Mouse (Mus musculus) forebrain, embryonic 14.5 days (tissue): ENCODE results near the gene Gstp2. TPM values are rescaled to one million over a fixed set of nuclear protein-coding genes. Genes with fewer than 3 reads are reported as not detected.
A peak's percentile ranks its signal among the peaks of the same experiment; 100 is the strongest.
"Not testable (repeated sequence)": the region's sequence is repeated elsewhere in the genome, so short reads cannot be mapped to it uniquely, and the experiment has no call there.

Source experiments
- ATAC-seq: fragments of 200-750 bp; cut with Nextera tagmentation; 2 replicates; pipeline ENCODE4 v1.8.0; 2017; ENCODE audit warnings: mild to moderate bottlenecking, moderate library complexity
- DNase-seq: peaks from one replicate; pipeline ENCODE4 v3.0.0-alpha.2; 2015; ENCODE audit warnings: low spot score
- H3K27ac ChIP-seq: fragments of 300-500 bp; sonication (generic); 2 replicates; pipeline ENCODE4 v1.5.1; 2014; ENCODE audit warnings: low read depth, mild to moderate bottlenecking, control low read depth, low read length, moderate library complexity
- H3K27me3 ChIP-seq: fragments of 300-500 bp; sonication (generic); replicated peaks from 2 replicates; pipeline ENCODE4 v1.6.1; 2014; ENCODE audit warnings: low read length, control low read depth, mixed read lengths; ENCODE audit not compliant: control insufficient read depth, insufficient read depth
- H3K36me3 ChIP-seq: fragments of 300-500 bp; sonication (generic); 2 replicates; pipeline ENCODE4 v1.6.1; 2014; ENCODE audit warnings: low read length, control low read depth; ENCODE audit not compliant: control insufficient read depth, insufficient read depth
- H3K4me1 ChIP-seq: fragments of 300-500 bp; sonication (generic); 2 replicates; pipeline ENCODE4 v1.6.1; 2014; ENCODE audit warnings: antibody characterized with exemption, low read length, control low read depth; ENCODE audit not compliant: control insufficient read depth, insufficient read depth
- H3K4me2 ChIP-seq: fragments of 300-500 bp; sonication (generic); 2 replicates; pipeline ENCODE4 v1.6.1; 2014; ENCODE audit warnings: mild to moderate bottlenecking, control low read depth, low read length
- H3K4me3 ChIP-seq: fragments of 300-500 bp; sonication (generic); 2 replicates; pipeline ENCODE4 v1.5.1; 2014; ENCODE audit warnings: low read depth, low read length, control low read depth
- H3K9ac ChIP-seq: fragments of 300-500 bp; sonication (generic); 2 replicates; pipeline ENCODE4 v1.6.1; 2014; ENCODE audit warnings: mild to moderate bottlenecking, low read length, control low read depth, moderate library complexity
- H3K9me3 ChIP-seq: fragments of 300-500 bp; sonication (generic); replicated peaks from 2 replicates; pipeline ENCODE4 v1.6.1; 2016; ENCODE audit warnings: low read length, control low read depth, mixed read lengths; ENCODE audit not compliant: control insufficient read depth
- WGBS: fragments of 180-500 bp; shearing (Covaris S2); extraction: QIAGEN DNeasy Blood & Tissue Kit; methylation state at CpG from one replicate; pipeline ENCODE4 v1.1.7; 2014; 5-methylcytosine and 5-hydroxymethylcytosine counted together
- polyA plus RNA-seq: library from polyadenylated mRNA; unstranded; fragments of >200 nt; fragmentation: Nextera tagmentation; extraction: Ambion mirVana; gene quantifications from 2 replicates; pipeline ENCODE4 v1.2.1, GENCODE M21; 2014

Gstp2 gene
- polyA plus RNA-seq, 1 experiment from 2014 or later: 1.2 TPM

DNA sequence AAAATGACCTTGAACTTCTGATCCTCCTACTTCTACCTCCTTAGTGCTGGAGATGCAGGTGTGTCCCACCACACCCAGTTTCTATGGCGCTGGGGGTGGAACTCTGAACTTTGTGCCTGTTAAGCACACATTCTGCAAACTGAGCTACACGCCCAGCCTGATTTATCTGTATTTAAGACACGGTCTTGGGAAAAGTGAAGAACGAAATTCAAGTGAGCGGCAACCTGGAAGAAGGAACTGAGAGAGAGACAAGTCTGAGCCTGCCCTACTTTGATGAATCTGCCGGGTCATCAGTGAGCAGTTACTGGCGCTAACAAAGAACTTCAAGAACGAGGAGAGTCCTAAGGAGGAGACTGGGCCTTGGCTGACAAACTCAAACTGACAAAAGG lies 1.0 kb upstream of the Gstp2 start:
- no peak overlapping the region for H3K27ac ChIP-seq
- H3K27me3 ChIP-seq: no peaks in the 10 kb centered on the region
- H3K4me1 ChIP-seq: no peaks in the 10 kb centered on the region
- 84% methylated on average over 8 of the region's 8 CpGs for WGBS
- H3K4me2 ChIP-seq: no peak overlapping the region
- DNase-seq (no peak), ATAC-seq (no peak)
- no peaks in the 10 kb centered on the region for H3K36me3 ChIP-seq
- H3K9me3 ChIP-seq: no peaks in the 10 kb centered on the region
- no peak overlapping the region for H3K9ac ChIP-seq
- H3K4me3 ChIP-seq: no peak overlapping the region

DNA sequence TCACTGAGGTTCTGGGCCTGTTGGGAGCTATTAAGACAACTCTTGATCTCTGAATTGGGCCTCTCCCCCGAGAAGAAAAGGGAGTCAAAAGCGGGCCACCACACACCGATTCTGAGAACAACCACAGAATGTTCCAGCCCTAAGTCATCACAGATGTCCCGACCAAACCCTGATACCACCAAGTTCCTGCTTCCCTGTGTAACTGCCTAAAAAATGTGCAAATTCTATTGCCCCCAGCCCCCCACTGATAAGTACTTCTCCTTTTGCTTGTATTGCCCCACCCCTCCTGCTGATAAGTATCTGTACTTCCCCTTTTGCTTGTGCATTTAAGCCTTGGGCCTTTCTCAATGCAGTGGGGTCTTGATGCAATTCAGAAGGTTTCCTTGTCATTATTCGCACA lies 1.7 kb downstream of the Gstp2 start:
- not testable (repeated sequence) for ATAC-seq, H3K36me3 ChIP-seq, H3K4me3 ChIP-seq, H3K9me3 ChIP-seq, H3K27ac ChIP-seq, H3K27me3 ChIP-seq, H3K4me1 ChIP-seq, DNase-seq, H3K9ac ChIP-seq, H3K4me2 ChIP-seq
- 88% methylated on average over 5 of the region's 5 CpGs for WGBS

DNA sequence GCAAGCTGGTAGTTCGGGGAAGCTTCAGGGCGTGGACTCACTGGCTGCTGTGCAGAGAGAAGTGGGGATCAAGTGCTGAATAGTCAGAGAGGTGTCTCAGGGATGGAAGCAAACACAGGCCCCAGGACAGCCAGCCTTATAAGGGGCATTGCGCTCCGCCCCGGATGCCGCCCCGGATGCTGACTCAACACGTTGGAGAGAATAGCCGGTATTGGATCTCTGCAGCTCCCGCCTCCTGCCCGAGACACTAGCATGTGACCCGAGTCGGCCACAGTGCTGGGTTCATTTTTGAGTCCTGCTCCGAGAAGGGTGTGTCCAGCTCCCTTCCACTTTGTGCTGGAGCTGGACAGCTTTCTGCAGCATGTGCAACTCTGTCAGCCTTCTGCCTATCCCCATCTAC lies 3.7 kb downstream of the Gstp2 start:
- H3K27me3 ChIP-seq: no peaks in the 10 kb centered on the region
- DNase-seq (no peak), ATAC-seq (no peak)
- no peak overlapping the region for H3K4me3 ChIP-seq
- no peak overlapping the region for H3K9ac ChIP-seq
- H3K36me3 ChIP-seq: no peaks in the 10 kb centered on the region
- WGBS: 77% methylated on average over 14 of the region's 14 CpGs
- no peak overlapping the region for H3K27ac ChIP-seq
- H3K4me2 ChIP-seq: no peak overlapping the region
- peaks cover 2% of the 10 kb centered on the region; the same call in 1 of the 2 replicates for H3K4me1 ChIP-seq
- H3K9me3 ChIP-seq: no peaks in the 10 kb centered on the region

DNA sequence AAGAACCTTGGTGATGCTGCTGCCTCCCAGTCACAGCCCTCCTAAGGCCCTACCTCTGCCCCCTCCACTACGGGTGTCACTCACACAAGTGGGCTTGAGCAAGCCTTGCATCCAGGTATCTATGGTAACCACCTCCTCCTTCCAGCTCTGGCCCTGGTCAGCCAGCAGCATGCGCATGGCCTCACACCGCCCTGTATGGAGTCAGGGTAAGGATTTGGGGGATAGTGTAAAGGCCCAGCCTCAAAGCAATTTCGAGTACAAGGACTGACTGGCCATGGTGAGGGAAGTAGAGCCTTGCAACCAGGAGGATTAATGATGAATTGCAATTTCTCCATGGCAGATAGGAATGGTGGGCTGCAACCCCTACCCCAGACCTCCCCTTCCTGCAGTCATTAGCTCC lies 4.3 kb downstream of the Gstp2 start:
- H3K4me2 ChIP-seq, H3K36me3 ChIP-seq, ATAC-seq, H3K9ac ChIP-seq, H3K9me3 ChIP-seq, DNase-seq, H3K27me3 ChIP-seq, H3K4me3 ChIP-seq, H3K4me1 ChIP-seq, H3K27ac ChIP-seq: not testable (repeated sequence)
- WGBS: 84% methylated on average over 3 of the region's 4 CpGs

DNA sequence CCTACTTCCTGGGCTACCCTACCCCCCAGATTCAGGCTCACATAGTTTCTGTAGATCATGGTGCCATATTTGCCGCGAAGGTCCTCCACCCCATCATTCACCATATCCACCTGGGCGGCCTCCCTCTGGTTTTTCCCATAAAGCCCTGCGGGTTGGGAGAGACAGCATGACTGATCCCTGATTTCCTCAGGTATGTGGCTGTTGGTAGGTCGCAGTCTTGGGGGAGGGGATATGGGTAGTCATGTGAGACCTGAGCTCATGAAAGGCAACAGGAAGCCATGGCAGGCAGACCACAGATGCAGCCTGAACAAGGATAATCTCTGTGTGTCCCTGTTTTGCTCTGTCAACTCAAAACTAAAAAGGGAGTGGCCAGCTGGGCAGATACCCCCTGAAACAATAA lies 4.9 kb downstream of the Gstp2 start:
- H3K27me3 ChIP-seq, H3K9ac ChIP-seq, H3K36me3 ChIP-seq, DNase-seq, H3K4me2 ChIP-seq, H3K9me3 ChIP-seq, ATAC-seq, H3K27ac ChIP-seq, H3K4me1 ChIP-seq, H3K4me3 ChIP-seq: not testable (repeated sequence)
- WGBS: 86% methylated on average over 5 of the region's 5 CpGs

DNA sequence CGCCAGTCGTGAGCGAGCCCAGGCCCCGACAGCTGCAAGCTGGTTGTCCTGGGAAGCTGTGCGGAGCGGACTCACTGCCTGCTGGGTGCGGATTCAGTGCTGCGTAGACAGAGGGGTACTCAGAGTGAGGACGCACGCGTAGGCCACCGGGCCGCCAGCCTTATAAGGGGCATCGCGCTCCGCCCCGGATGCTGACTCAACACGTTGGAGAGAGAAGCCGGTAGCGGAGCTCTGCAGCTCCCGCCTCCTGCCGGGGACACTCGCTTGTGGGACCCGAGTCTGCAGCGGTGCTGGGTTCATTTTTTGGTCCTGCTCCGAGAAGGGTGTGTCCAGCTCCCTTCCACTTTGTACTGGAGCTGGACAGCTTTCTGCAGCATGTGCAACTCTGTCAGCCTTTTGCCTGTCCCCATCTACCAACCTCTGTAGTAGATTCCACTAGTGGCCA lies 8.0 kb downstream of the Gstp2 start, which contains the start of gene Gstp1:
Gene Gstp1, minus strand, starts transcription at position 198 of the 445 bp plus-strand sequence.
- H3K36me3 ChIP-seq: 0 out of 2 replicates have a peak, but pooled peaks cover 2% of the 10 kb centered on the region
- peak; percentile 84 for DNase-seq
- ATAC-seq: peak; percentile 91
- peak within 1 kb of the TSS; percentile 44; the same call in 1 of the 2 replicates for H3K27ac ChIP-seq
- WGBS: under 1% methylated on average over 26 of the region's 26 CpGs
- H3K4me2 ChIP-seq: peak within 1 kb of the TSS; percentile 67
- H3K4me3 ChIP-seq: peak within 1 kb of the TSS; percentile 55
- H3K27me3 ChIP-seq: no peaks in the 10 kb centered on the region
- H3K9ac ChIP-seq: peak within 1 kb of the TSS; percentile 77
- H3K9me3 ChIP-seq: no peaks in the 10 kb centered on the region
- H3K4me1 ChIP-seq: peaks cover 2% of the 10 kb centered on the region; the same call in 1 of the 2 replicates

DNA sequence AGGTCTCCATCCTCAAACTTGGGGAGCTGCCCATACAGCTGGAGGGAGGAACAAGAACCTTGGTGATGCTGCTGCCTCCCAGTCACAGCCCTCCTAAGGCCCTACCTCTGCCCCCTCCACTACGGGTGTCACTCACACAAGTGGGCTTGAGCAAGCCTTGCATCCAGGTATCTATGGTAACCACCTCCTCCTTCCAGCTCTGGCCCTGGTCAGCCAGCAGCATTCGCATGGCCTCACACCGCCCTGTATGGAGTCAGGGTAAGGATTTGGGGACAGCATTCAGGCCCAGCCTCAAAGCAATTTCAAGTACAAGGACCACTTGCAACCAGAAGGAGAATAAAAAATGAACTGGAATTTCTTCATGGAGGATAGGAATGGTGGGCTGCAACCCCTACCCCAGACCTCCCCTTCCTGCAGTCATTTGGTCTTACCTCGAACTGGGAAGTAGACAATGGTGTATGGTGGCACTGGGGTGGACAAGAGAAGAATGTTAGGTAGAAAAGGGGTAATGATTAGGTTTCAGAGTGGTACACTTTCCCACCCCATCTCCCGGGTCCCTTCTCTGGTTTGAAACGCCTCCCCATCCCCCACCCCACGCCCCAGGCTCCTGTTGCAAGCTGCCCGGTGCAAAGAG lies 8.6 kb downstream of the Gstp2 start:
- H3K9ac ChIP-seq: peak overlapping the region; percentile 77
- DNase-seq, H3K9me3 ChIP-seq, H3K27me3 ChIP-seq, H3K36me3 ChIP-seq, H3K4me1 ChIP-seq: not testable (repeated sequence)
- H3K27ac ChIP-seq: peak overlapping the region; percentile 44; the same call in 1 of the 2 replicates
- peak overlapping the region; percentile 67 for H3K4me2 ChIP-seq
- ATAC-seq: peak; percentile 36
- WGBS: 22% methylated on average over 7 of the region's 8 CpGs
- H3K4me3 ChIP-seq: peak overlapping the region; percentile 55

DNA sequence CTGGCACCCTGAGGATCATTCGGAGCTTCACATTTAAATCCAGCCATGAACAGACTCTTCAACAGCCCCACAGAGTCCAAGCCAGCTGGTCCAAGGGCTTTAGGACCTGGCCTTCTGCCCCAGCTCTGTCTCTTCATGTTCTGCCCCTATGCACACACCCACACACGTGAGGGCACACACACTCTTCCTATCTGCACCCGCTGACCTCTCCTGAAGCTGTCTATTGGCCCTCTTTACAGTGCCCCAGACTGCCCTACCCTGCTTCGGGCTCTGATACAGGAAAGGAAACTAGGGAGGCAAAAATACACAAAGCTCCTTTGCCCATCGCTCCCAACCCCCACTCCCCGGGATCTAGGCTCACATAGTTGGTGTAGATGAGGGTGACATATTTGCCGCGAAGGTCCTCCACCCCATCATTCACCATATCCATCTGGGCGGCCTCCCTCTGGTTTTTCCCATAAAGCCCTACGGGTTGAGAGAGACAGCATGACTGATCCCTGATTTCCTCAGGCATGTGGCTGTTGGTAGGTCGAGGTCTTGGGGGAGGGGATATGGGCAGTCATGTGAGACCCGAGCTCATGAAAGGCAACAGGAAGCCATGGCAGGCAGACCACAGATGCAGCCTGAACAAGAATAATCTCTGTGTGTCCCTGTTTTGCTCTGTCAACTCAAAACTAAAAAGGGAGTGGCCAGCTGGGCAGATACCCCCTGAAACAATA lies 9.3 kb downstream of the Gstp2 start:
- H3K4me2 ChIP-seq: 0 out of 2 replicates have a peak overlapping the region, but pooled peaks have one; percentile 3
- no peak for ATAC-seq
- no peak overlapping the region for H3K4me3 ChIP-seq
- no peak overlapping the region for H3K27ac ChIP-seq
- no peaks in the 10 kb centered on the region for H3K9me3 ChIP-seq
- H3K27me3 ChIP-seq: no peaks in the 10 kb centered on the region
- peaks cover 2% of the 10 kb centered on the region; the same call in 1 of the 2 replicates for H3K4me1 ChIP-seq
- H3K36me3 ChIP-seq: 0 out of 2 replicates have a peak, but pooled peaks cover 2% of the 10 kb centered on the region
- no peak for DNase-seq
- no peak overlapping the region for H3K9ac ChIP-seq
- 90% methylated on average over 12 of the region's 12 CpGs for WGBS

DNA sequence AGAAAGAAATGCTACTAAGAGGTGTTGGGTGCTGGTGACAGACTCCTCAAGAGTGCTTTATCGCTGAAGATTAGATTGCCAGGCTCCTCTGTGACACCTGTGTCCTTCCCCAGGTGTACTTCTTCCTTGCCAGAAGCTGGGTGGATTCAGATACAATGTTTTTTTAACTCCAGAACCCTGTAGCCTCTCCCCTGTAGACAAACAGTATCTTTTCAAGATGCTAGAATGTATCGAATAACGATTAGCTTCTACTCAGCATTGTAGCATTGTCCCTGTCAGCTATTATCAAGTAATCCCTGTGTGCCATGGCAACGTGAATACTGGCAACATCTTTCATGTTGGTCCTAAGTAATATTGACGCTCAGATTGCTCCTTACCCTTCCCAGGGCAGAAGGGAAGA lies 12.1 kb downstream of the Gstp2 start:
- no peak overlapping the region for H3K27ac ChIP-seq
- H3K4me3 ChIP-seq: no peak overlapping the region
- no peaks in the 10 kb centered on the region for H3K9me3 ChIP-seq
- H3K27me3 ChIP-seq: no peaks in the 10 kb centered on the region
- WGBS: 59% methylated on average over 5 of the region's 5 CpGs
- ATAC-seq (no peak), DNase-seq (no peak)
- no peak overlapping the region for H3K9ac ChIP-seq
- H3K4me2 ChIP-seq: no peak overlapping the region
- H3K36me3 ChIP-seq: 0 out of 2 replicates have a peak, but pooled peaks cover 2% of the 10 kb centered on the region
- peaks cover 2% of the 10 kb centered on the region; the same call in 1 of the 2 replicates for H3K4me1 ChIP-seq
